Mouse (Mus musculus): ENCODE measurements around the gene Wdr95.

GRCm38 (mm10) chr5:149611476-149612164, 83.1 kb downstream of the Wdr95 start:
- no peak for TF ChIP-seq POLR2A (IDR thresholded peaks at IDR 0.05; ENCODE audit: insufficient read depth, low read depth, low read length)
- TF ChIP-seq CTCF (IDR thresholded peaks at IDR 0.05; ENCODE audit: insufficient read depth, low read depth, low read length): no peak

Data from olfactory bulb, adult 2 months (tissue).